Mouse (Mus musculus): Measurements from ENCODE around the gene Prkcd.

GRCm38 (mm10) chr14:30629839-30630238 is 3.8 kb upstream of the Prkcd start:
- TF ChIP-seq POLR2A (IDR thresholded peaks at IDR 0.05; ENCODE audit: insufficient read length, low read depth), result no peak
- no peak for TF ChIP-seq TCF12 (IDR thresholded peaks at IDR 0.05; ENCODE audit: insufficient read depth, poor library complexity, severe bottlenecking)

All from myocyte (in vitro differentiated cells).